Mouse (Mus musculus) olfactory bulb, adult 2 months (tissue): ENCODE data around the gene Panx1. TPM values are rescaled to one million over a fixed set of nuclear protein-coding genes. Genes with fewer than 3 reads are reported as not detected.

Source experiments
- H3K27ac ChIP-seq: fragments of 200-500 bp; 2 replicates; pipeline ENCODE4 v1.5.1; 2012; ENCODE audit warnings: low read depth, low read length; ENCODE audit not compliant: insufficient read depth
- H3K4me1 ChIP-seq: fragments of 200-500 bp; 2 replicates; pipeline ENCODE4 v1.6.1; 2012; ENCODE audit warnings: low read length; ENCODE audit not compliant: control insufficient read depth, insufficient read depth
- H3K4me3 ChIP-seq: fragments of 200-500 bp; 2 replicates; pipeline ENCODE4 v1.5.1; 2012; ENCODE audit warnings: mild to moderate bottlenecking, low read depth, low read length, moderate library complexity; ENCODE audit not compliant: insufficient read depth
- CTCF ChIP-seq: fragments of 200-500 bp; IDR thresholded peaks from 2 replicates; pipeline ENCODE4 v1.5.1; 2012; ENCODE audit warnings: low read depth, mild to moderate bottlenecking, low read length, moderate library complexity; ENCODE audit not compliant: insufficient read depth
- POLR2A ChIP-seq: fragments of 200-500 bp; IDR thresholded peaks from 2 replicates; pipeline ENCODE4 v1.6.1; 2012; ENCODE audit warnings: mild to moderate bottlenecking, low read depth, low read length, moderate library complexity; ENCODE audit not compliant: insufficient read depth
- WGBS: fragments of 180-500 bp; shearing (Covaris S2); methylation state at CpG from one replicate; pipeline ENCODE4 v1.1.7; 2018; 5-methylcytosine and 5-hydroxymethylcytosine counted together
- polyA plus RNA-seq: library from polyadenylated mRNA; stranded (reverse); fragments of >200 nt; gene quantifications from 2 replicates; pipeline ENCODE4 v1.2.4, GENCODE M21; 2012; ENCODE audit warnings: low replicate concordance; ENCODE audit not compliant: missing spikeins, insufficient read depth, insufficient read length

Gene Panx1
- polyA plus RNA-seq, 1 experiment = not detected

DNA sequence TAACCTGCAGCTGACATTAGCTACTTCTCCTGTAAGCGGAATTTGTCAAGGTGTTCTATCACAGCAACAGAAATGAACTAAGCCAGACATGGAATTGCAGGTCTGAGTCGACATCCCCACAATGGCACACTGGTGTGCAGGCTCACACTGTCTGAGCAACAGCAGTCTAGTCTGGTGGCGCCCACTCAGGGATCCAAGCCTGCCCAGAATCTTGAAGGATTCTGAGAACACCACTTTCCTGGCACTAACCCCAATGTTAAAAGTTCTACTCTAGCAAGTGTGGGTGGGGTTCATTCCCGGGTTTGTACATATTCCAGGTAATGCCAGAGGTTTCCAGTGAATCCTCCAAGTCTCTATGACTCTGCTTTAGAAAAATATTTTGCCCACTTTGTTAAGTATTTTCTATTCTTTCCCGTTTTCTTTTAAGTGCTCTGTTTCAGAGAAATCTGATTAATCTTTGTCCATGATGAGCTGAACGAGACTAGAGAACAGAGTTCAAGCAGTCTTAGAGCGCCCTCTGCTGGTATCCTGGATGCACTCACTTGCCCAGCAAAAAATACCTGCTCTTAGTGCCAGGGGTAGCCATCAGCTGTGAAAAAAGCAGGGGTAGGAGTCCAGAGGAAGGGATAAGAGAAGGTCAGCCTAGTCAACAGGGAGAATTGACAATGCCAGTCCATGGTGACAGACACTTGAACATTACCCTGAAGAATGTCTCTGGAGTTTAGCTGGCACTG is 29.9 kb downstream of the Panx1 start:
- H3K27ac ChIP-seq = no peak overlapping the region
- WGBS = 49% methylated on average over 7 of the region's 7 CpGs
- H3K4me1 ChIP-seq = peaks cover 9% of the 10 kb centered on the region
- TF ChIP-seq CTCF (no peak), POLR2A (no peak)
- H3K4me3 ChIP-seq = no peak overlapping the region

DNA sequence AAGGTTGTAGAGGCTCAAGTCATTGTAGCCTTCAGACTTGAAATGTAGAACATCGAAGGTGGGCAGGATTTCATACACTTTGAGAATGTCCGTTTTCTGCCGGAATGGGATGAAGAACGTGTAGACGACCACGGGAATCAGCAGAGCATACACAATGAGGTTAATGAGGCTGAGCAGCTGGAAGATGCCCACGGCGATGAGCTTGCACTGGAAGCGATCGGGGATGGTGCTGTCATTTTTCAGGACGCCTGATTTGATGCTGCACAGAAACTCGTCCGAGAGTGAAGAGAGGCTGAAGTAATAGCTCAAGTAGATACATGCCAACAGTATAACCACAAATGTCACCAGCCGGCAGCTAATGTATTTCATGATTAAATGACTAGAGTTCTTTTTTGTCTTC is 37.7 kb downstream of the Panx1 start:
- WGBS = 79% methylated on average over 14 of the region's 14 CpGs
- Histone ChIP-seq H3K4me1 (peaks cover 13% of the 10 kb centered on the region), H3K27ac (no peak overlapping the region), H3K4me3 (no peak overlapping the region)
- TF ChIP-seq POLR2A = no peak
- TF ChIP-seq CTCF = no peak

- Histone ChIP-seq H3K27ac (no peak overlapping the region), H3K4me3 (no peak overlapping the region), H3K4me1 (peaks cover 7% of the 10 kb centered on the region)
- TF ChIP-seq CTCF (no peak), POLR2A (no peak)
- 69% methylated on average over 9 of the region's 9 CpGs for WGBS
Observed at GRCm38 (mm10) chr9:15004298-15004685, 41.0 kb downstream of the Panx1 start.

DNA sequence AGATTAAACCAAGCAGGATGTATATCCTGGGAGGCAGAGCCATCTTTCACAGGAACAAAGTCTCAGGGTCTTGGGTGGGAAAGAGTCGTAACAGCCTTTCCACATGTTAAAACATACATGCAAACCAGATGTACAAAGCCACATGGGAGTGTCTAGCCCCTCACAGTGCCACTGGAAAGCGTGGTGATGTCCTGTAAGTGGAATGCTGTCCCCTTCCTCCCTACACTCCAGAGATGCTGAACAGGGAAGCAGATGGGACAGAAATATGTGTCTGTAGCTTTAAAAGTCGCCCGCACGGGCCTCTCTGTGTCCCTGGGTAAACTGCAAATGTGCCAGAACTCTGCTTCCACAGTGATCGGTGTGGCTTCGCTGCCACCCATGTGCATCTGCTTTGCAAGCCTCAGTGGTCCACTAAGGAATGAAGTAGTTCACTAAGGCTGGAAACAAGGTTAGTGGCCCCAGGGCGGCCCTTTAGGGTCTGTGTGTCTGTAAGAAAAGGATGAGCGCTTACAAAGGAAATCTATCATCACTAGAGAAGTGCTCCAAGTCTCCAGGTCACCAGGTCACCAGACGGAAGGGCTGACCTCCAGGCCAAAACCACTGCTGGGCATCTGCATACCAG is 41.5 kb downstream of the Panx1 start:
- H3K4me3 ChIP-seq = no peak overlapping the region
- WGBS = 38% methylated on average over 10 of the region's 10 CpGs
- peaks cover 7% of the 10 kb centered on the region for H3K4me1 ChIP-seq
- TF ChIP-seq CTCF (no peak), POLR2A (no peak)
- H3K27ac ChIP-seq = peak overlapping the region; percentile 68

- Histone ChIP-seq H3K27ac (peak overlapping the region; percentile 68), H3K4me3 (no peak overlapping the region), H3K4me1 (peaks cover 7% of the 10 kb centered on the region)
- 17% methylated on average over 6 of the region's 6 CpGs for WGBS
- TF ChIP-seq CTCF (no peak), POLR2A (no peak)
Observed at GRCm38 (mm10) chr9:15002995-15003613, 42.2 kb downstream of the Panx1 start.

DNA sequence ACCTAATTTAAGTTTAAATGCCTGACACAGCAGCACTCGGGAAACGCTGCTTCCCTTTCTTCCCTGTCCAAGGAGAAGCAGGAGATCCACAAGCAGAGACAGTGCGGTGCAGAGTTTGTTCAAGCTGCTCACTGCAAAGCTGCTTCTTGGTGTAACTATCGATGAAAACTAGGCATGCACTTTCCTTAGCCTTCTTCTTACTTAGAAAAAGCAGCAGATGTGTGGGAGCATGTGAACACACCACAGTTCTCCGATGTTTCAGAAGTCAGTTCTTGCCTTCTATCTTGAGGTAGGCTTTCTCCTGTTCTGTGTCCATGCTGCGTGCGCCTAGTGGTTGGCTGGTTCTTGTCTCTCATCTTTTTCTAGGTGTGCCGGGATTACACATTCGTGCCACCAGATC is 46.5 kb downstream of the Panx1 start:
- H3K27ac ChIP-seq = no peak overlapping the region
- H3K4me3 ChIP-seq = no peak overlapping the region
- TF ChIP-seq POLR2A (no peak), CTCF (no peak)
- peaks cover 10% of the 10 kb centered on the region for H3K4me1 ChIP-seq
- WGBS = 80% methylated on average over 9 of the region's 9 CpGs

GRCm38 (mm10) chr9:14997271-14998055 is 47.8 kb downstream of the Panx1 start:
- WGBS = 75% methylated on average over 11 of the region's 11 CpGs
- Histone ChIP-seq H3K4me3 (no peak overlapping the region), H3K27ac (no peak overlapping the region), H3K4me1 (peaks cover 4% of the 10 kb centered on the region; the same call in 1 of the 2 replicates)
- TF ChIP-seq CTCF (no peak), POLR2A (no peak)

DNA sequence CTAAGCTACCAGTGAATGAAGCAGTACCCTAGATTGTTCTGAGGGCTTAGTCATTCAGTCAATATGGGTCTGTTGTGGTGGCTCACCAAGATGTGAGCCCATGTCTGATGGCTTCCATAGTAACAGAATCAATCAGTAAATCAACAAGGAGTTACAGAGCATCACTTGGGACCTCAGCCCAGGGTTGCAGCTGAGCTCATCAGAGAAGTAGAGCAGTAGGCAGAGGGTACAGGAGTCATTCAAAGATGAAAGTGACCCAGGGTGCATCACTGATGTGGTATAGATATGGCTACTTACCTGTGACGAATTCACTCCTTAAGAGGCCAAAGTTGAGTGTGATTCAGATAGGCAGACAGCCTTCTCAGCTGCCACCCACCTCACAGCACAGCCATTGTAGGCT is 49.8 kb downstream of the Panx1 start:
- 69% methylated on average over 1 of the region's 1 CpGs for WGBS
- no peak overlapping the region for H3K4me3 ChIP-seq
- H3K27ac ChIP-seq = no peak overlapping the region
- peaks cover 4% of the 10 kb centered on the region; the same call in 1 of the 2 replicates for H3K4me1 ChIP-seq
- TF ChIP-seq POLR2A (no peak), CTCF (no peak)
